In genomic region chr10:37322310-37322709, GRCm38 (mm10) we compare ENCODE assay signal across 20 mouse cellular contexts.
"Had no signal": no experiment of that assay in that cellular context is flagged by ENCODE, and none has a peak within 500 bp of the region (broad histone marks: within the 10 kb centered on the region; RNA-seq: fewer than 3 reads in every experiment).

No protein-coding gene starts in this region.

- DNase-seq: gastrocnemius, postnatal 14 days; gastrocnemius, postnatal 36 days; heart, adult 18-20 months; heart, postnatal 14 days; heart, postnatal 36 days; kidney, adult 18-20 months; kidney, adult 8-10 months; kidney, postnatal 14 days; layer of hippocampus, adult 9-11 months; layer of hippocampus, postnatal 36 days; liver; liver, embryonic 13.5 days had no signal

- H3K4me1 ChIP-seq: heart, embryonic 10.5 days; heart, embryonic 12.5 days; hindbrain, embryonic 13.5 days; hindbrain, embryonic 15.5 days; limb, embryonic 12.5 days; liver, embryonic 13.5 days had no signal

- H3K4me3 ChIP-seq: heart, embryonic 10.5 days; heart, embryonic 12.5 days; hindbrain, embryonic 13.5 days; hindbrain, embryonic 15.5 days; limb, embryonic 10.5 days; limb, embryonic 12.5 days; liver, embryonic 13.5 days had no signal

- H3K36me3 ChIP-seq: heart, embryonic 10.5 days; heart, embryonic 12.5 days; hindbrain, embryonic 13.5 days; hindbrain, embryonic 15.5 days; limb, embryonic 10.5 days; limb, embryonic 12.5 days; liver, embryonic 13.5 days had no signal

- H3K27me3 ChIP-seq: heart, embryonic 12.5 days; hindbrain, embryonic 13.5 days; hindbrain, embryonic 15.5 days; limb, embryonic 12.5 days; liver, embryonic 13.5 days had no signal

- H3K27ac ChIP-seq: heart, embryonic 10.5 days; hindbrain, embryonic 13.5 days; hindbrain, embryonic 15.5 days; hindbrain, postnatal 0 days; kidney, postnatal 0 days; limb, embryonic 10.5 days; limb, embryonic 12.5 days; liver, embryonic 13.5 days had no signal
